Mouse (Mus musculus) WW6 (cell line): ENCODE results near the gene Taf1a.
"Not testable (repeated sequence)": the region's sequence is repeated elsewhere in the genome, so short reads cannot be mapped to it uniquely, and the experiment has no call there.

Source experiments
- DNase-seq: peaks from one replicate; pipeline ENCODE4 v3.0.0-alpha.2; 2013; ENCODE audit warnings: low read depth, low spot score

Taf1a gene

GRCm38 (mm10) chr1:183388426-183389406 is at the start of gene Taf1a:
Gene Taf1a, plus strand, starts transcription at chr1:183388981.
- peak; percentile 88 for DNase-seq

DNA sequence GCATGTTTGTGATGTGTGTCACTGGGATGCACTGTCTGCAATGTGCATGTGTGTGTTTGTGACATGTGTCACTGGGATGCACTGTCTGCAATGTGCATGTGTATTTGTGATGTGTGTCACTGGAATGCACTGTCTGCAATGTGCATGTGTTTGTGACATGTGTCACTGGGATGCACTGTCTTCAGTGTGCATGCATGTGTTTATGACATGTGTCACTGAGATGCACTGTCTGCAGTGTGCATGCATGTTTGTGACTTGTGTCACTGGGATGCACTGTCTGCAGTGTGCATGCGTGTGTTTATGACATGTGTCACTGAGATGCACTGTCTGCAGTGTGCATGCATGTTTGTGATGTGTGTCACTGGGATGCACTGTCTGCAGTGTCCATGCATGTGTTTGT is 45.9 kb upstream of the Taf1a start:
- not testable (repeated sequence) for DNase-seq

GRCm38 (mm10) chr1:183344886-183345816 is 43.6 kb upstream of the Taf1a start:
- DNase-seq: peak; percentile 65

- DNase-seq: no peak
Measured at GRCm38 (mm10) chr1:183345817-183346195, 43.0 kb upstream of the Taf1a start.

DNA sequence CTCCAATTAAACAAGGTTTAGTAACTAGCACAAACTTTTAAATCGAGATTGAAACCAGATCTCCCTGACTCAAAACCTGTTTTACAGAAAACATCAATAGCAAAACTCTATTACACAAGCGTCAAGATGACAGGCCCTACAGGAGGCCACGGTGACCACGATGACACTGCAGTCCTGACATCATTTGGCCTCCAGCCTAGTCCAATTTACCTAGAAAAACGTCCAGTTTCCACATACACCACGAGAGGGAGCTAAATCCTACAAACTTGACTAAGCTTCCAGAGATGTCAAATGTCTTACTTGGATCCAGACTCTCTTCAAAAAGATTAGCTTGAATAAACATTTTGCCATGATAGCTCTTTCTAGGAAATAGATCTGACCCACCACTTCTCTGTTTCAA is 38.9 kb upstream of the Taf1a start:
- DNase-seq: no peak

- no peak for DNase-seq
Measured at GRCm38 (mm10) chr1:183358901-183359300, 29.9 kb upstream of the Taf1a start.

DNA sequence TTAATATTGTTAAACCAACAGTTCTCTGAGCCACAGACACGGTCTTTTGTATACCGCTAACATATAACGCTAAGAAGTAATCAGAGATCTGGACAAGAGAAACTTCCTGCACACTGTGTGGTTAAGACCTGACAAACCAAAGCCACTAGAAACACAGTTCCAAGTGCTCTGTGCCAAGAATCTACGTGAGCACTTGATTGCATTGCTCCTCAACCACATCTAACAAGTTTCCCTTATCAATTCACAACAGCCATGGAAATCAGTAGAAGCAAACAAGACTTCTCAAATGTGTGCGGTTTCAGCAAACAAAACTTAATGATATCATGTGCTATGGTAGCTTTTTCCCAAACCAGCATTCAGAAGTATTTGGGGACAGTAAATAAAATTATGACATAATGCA is 26.5 kb upstream of the Taf1a start:
- no peak for DNase-seq

- no peak for DNase-seq
Measured at GRCm38 (mm10) chr1:183362729-183363576, 25.8 kb upstream of the Taf1a start.

GRCm38 (mm10) chr1:183363577-183363867 is 25.3 kb upstream of the Taf1a start:
- DNase-seq: no peak

DNA sequence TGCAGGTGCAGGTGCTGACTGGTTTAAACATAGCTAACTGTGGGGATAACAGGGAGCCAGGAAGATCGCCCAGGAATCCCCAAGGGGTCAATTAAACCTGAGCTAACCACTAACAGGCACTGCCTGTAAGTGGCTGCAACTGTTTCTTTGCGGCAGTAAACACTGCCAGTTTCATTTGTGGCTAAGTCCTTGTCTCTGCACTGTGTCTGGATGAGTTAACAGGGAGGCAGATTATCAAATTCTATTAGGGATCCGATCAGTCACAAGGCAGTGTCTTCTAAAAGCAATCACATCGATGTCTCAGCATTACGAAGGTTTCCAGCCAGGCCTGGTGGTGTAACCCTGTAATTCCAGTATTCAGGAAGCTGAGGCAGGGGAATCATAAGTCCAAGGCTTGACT is 22.4 kb upstream of the Taf1a start:
- no peak for DNase-seq

DNA sequence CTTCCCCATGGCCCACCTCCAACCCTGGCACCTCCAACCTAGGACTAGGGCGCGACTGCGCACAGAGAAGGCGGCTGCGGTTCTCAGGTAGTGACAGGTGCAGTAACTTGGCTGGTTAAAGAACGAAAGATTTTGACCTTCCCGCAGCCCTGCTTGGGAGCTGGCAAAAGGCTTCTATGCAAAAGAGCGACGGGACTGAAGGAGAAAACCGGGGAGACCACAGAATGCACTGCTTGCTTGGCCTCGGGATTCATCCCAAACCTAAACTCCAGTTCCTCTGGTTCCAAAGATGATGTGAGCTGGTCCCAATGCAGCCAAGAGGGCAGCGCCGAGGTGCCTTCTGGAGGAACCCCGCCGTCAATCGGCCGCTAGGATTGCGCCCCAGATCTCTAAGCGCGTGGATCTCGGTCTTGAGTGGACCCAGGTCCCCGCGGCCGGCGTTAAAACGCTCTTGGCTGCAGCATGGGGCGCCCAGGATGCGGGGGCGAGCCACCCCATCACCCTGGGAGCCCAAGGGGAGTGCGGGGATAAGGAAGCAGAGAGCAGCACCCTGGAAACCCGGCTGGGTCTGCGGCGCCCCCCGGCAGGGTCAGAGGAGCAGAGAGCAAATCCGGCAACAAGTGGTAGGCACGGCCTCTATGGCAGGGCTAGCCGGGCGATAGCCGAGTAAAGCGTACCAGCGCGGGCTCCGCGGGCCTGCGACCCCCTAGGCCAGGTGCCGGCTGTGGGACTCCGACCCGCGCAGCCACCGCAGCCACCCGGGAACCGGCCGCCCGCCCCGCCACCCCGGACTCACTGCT is 20.0 kb upstream of the Taf1a start:
- DNase-seq: no peak

DNA sequence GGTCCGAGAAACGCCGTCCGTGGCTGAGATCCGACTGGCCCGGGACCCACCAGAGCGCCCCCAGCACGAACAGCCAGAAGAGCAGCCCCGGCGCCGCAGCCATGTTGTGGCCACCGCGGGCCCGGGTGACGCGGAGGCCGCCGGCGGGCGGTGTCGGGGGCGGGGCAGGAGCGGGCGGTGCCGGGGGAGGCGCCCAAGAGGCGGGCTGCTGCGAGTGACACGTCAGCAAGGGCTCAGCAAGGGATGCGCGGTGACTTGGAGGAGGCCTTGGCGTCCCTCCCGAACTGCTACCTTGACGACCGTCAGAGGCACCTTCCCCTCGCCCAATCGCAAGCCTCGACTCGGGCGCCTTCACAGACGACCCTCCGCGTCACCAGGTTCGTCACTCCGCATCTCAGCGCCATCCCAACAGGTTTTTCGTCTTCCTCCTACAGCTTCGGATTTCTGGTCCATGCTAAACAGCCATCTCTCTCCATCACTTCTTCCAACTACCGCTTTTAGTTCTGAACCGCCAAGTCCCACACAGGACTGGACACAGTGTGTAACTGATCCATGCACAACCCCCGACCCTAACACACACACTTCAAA is 19.3 kb upstream of the Taf1a start, which contains the start of gene Mia3:
Gene Mia3 (minus strand): TSS at position 127 of the 588 bp plus-strand sequence.
- peak; percentile 68 for DNase-seq

DNA sequence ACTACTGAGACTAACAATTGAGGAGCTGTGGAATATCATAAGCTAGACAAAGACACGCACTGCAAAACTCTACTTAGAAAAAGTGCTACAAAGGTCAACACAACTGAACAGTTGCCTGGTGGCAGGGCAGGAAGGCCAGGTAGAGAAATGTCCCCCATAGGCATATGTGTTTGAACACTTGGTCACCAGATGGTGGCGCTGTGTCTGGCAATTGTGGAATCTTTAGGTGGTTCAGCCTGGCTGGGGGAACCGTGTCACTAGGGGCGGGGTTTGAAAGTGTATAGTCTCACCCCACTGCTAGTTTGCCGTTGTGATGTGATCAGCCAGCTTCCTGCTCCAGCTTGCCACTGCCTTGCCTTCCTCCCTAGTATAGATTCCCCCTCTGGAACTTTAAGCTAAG is 14.1 kb upstream of the Taf1a start:
- DNase-seq: no peak

DNA sequence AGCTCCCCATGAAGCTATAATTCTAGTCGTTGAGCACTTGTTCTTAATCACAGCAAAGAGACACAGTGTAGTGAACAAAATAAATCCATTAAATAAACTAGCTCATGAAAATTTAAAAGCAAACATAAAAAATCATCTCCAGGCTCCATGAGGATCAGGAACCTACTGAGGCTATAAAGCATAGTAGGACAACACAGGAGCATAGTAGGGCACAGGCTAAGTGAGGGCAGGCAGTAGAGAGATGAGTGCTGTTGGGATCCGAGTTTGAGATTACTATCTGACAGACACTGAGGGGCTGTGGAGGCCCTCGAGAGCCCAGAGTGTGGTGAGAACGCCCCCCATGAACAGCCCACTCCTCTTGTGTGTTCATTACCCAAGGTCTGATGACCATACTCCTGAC is 11.7 kb upstream of the Taf1a start:
- DNase-seq: no peak

DNA sequence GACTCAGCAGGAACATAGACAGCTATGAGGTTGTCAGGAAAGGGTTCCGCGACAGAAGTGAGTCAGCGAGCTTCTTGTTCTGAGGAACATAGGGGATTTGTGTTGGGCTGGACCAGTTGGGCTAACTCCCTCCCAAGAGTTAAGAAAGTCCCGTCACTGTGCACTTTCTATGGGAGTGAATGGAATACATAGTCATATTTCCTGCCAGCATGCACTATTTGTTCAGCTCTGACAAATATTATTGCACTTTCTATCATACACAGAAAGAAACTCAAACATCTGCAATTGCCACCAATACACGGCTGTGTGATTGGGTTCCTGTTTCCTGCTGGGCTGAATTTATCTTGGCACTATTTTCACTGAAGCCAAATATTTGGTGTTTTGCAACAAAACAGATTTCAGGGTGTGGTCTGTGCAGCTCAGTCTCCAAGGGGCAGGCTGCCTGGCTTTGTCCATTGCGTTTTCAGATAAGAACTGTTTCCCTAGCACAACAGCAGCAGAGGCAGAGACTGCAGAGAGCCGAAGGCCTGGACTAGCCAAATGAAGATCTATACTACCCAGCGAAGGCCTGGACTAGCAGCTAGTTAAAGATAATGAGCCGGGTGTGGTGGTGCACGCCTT is 10.3 kb upstream of the Taf1a start:
- no peak for DNase-seq

- not testable (repeated sequence) for DNase-seq
Measured at GRCm38 (mm10) chr1:183379376-183379775, 9.4 kb upstream of the Taf1a start.

DNA sequence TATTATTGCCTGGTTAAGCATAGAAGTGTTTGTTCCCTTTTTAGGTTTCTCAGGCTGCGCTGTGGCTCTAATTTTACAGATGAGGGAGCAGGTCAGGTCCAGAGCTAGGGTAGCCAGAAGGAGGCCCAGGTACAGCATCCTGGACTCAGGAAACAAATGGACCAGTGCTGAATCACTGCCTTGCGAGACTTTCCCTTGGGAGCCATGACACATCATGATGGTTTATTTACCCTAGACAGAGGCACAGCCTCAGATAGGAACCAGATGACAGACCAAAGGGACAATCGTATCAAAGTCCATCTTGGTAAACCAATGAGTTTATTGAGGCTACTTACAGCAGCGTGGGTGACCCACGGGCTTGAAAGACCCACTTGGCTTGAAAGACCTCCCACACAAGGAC is 7.0 kb upstream of the Taf1a start:
- DNase-seq: no peak

DNA sequence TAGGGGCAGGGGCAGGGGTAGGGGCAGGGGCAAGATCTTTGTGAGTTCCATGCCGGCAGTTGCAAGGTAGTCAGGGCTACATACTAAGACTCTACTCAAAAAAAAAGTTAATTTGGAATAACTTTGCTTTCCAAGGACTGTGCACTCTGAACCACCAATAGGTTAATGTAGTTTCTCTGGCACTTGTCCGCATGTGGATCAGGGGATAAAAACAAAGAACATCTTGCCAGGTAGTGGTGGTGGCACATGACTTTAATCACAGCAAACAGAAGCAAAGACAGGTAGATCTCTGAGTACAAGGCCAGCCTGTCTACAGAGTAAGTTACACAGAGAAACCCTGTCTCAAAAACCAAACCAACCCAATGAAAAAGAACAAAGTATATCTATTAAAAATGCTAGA is 6.2 kb upstream of the Taf1a start:
- no peak for DNase-seq

GRCm38 (mm10) chr1:183387421-183387820 is 1.4 kb upstream of the Taf1a start:
- DNase-seq: not testable (repeated sequence)

GRCm38 (mm10) chr1:183403396-183403795 is 14.6 kb downstream of the Taf1a start:
- DNase-seq: no peak
